Mouse (Mus musculus) CH12.LX (cell line): Measurements from ENCODE around the gene Apba2. TPM values are rescaled to one million over a fixed set of nuclear protein-coding genes. Genes with fewer than 3 reads are reported as not detected.

Experiments
- DNase-seq: peaks from one replicate; pipeline ENCODE4 v3.0.0-alpha.2; 2013; ENCODE audit errors: extremely low read depth
- H3K27ac ChIP-seq: 2 replicates; pipeline ENCODE4 v1.5.1; 2012; ENCODE audit warnings: low read depth, mild to moderate bottlenecking, control low read depth, moderate library complexity; ENCODE audit not compliant: insufficient read depth
- H3K27me3 ChIP-seq: replicated peaks from 2 replicates; pipeline ENCODE3; 2012; ENCODE audit warnings: inconsistent platforms
- H3K36me3 ChIP-seq, 2 experiments: replicated peaks in 1 of 2; 2 replicates each; pipeline versions ENCODE3 to v1.6.1; 2012; ENCODE audit warnings: inconsistent platforms in 1 of 2, low read length in 1 of 2, mild to moderate bottlenecking in 1 of 2, mixed read lengths in 1 of 2, moderate library complexity in 1 of 2; ENCODE audit not compliant: control insufficient read depth in 1 of 2, insufficient read depth in 1 of 2
- H3K4me1 ChIP-seq, 2 experiments: 2 replicates each; pipeline ENCODE4 v1.6.1; 2012; ENCODE audit warnings: inconsistent platforms in 1 of 2, moderate library complexity in 1 of 2; ENCODE audit not compliant: insufficient read depth in 2 of 2, control insufficient read depth in 1 of 2
- H3K4me2 ChIP-seq: 2 replicates; pipeline ENCODE4 v1.6.1; 2012; ENCODE audit warnings: low read depth, mild to moderate bottlenecking, control low read depth; ENCODE audit not compliant: poor library complexity, insufficient read depth, severe bottlenecking
- H3K4me3 ChIP-seq, 3 experiments: fragments of 150-350 bp in 1 of 3; sonication (generic) in 1 of 3; replicated peaks in 1 of 3; 2 replicates each; pipeline versions ENCODE3 to v1.5.1; 2011 to 2012; ENCODE audit warnings: low read depth in 2 of 3, low read length in 2 of 3, mild to moderate bottlenecking in 2 of 3, moderate library complexity in 2 of 3, control low read depth in 1 of 3, improper control_type of control experiment in 1 of 3, inconsistent platforms in 1 of 3, mixed read lengths in 1 of 3; ENCODE audit not compliant: poor library complexity in 1 of 3
- H3K79me2 ChIP-seq: replicated peaks from 2 replicates; pipeline ENCODE4 v1.6.1; 2012; ENCODE audit warnings: mild to moderate bottlenecking, moderate library complexity; ENCODE audit not compliant: control insufficient read depth, poor library complexity, insufficient read depth, severe bottlenecking; ENCODE audit errors: extremely low read depth
- H3K9ac ChIP-seq: 2 replicates; pipeline ENCODE4 v1.6.1; 2012; ENCODE audit warnings: low read depth, mild to moderate bottlenecking, control low read depth, moderate library complexity; ENCODE audit not compliant: insufficient read depth
- H3K9me3 ChIP-seq: replicated peaks from 2 replicates; pipeline ENCODE3; 2012; ENCODE audit warnings: low read length, inconsistent platforms, mixed read lengths
- CHD1 ChIP-seq: IDR thresholded peaks from 2 replicates; pipeline ENCODE4 v1.6.1; 2012; ENCODE audit warnings: low read depth, low read length, improper control_type of control experiment, inconsistent platforms
- CHD2 ChIP-seq: IDR thresholded peaks from 2 replicates; pipeline ENCODE4 v1.6.1; 2011; ENCODE audit warnings: low read length, improper control_type of control experiment
- GABPA ChIP-seq: IDR thresholded peaks from 2 replicates; pipeline ENCODE4 v1.6.1; 2012; ENCODE audit warnings: low read depth, low read length, improper control_type of control experiment, inconsistent platforms; ENCODE audit not compliant: insufficient replicate concordance
- IRF4 ChIP-seq: IDR thresholded peaks from 2 replicates; pipeline ENCODE4 v1.6.1; 2014; ENCODE audit warnings: low read depth, mild to moderate bottlenecking, inconsistent platforms, low read length, improper control_type of control experiment
- JUN ChIP-seq: IDR thresholded peaks from 2 replicates; pipeline ENCODE4 v1.6.1; 2011; ENCODE audit warnings: low read depth, mild to moderate bottlenecking, low read length, improper control_type of control experiment, moderate library complexity; ENCODE audit not compliant: insufficient read depth
- JUND ChIP-seq: conservative IDR thresholded peaks from 2 replicates; pipeline ENCODE4 v1.6.1; 2011; ENCODE audit warnings: low read depth, low read length, improper control_type of control experiment
- KAT2A ChIP-seq: IDR thresholded peaks from 2 replicates; pipeline ENCODE4 v1.6.1; 2012; ENCODE audit warnings: low read length, improper control_type of control experiment, inconsistent platforms; ENCODE audit not compliant: insufficient replicate concordance
- MAFK ChIP-seq: IDR thresholded peaks from 2 replicates; pipeline ENCODE4 v1.6.1; 2011; ENCODE audit warnings: low read length, improper control_type of control experiment; ENCODE audit not compliant: insufficient replicate concordance
- MAX ChIP-seq: IDR thresholded peaks from 2 replicates; pipeline ENCODE4 v1.6.1; 2011; ENCODE audit warnings: low read length, improper control_type of control experiment
- MYC ChIP-seq: IDR thresholded peaks from 2 replicates; pipeline ENCODE4 v1.6.1; 2011; ENCODE audit warnings: low read depth, mild to moderate bottlenecking, improper control_type of control experiment, low read length
- NRF1 ChIP-seq: IDR thresholded peaks from 2 replicates; pipeline ENCODE4 v1.6.1; 2014; ENCODE audit warnings: low read depth, mild to moderate bottlenecking, inconsistent platforms, low read length, improper control_type of control experiment, moderate library complexity
- PAX5 ChIP-seq: IDR thresholded peaks from 2 replicates; pipeline ENCODE4 v1.6.1; 2012; ENCODE audit warnings: low read length, inconsistent platforms, mixed read lengths
- POLR2A ChIP-seq: IDR thresholded peaks from 2 replicates; pipeline ENCODE4 v1.6.1; 2011; ENCODE audit warnings: low read depth, mild to moderate bottlenecking, improper control_type of control experiment, low read length
- POLR2AphosphoS2 ChIP-seq: IDR thresholded peaks from 2 replicates; pipeline ENCODE4 v1.6.1; 2011; ENCODE audit warnings: low read depth, low read length, improper control_type of control experiment
- RAD21 ChIP-seq: IDR thresholded peaks from 2 replicates; pipeline ENCODE4 v1.6.1; 2011; ENCODE audit warnings: low read depth, mild to moderate bottlenecking, low read length, improper control_type of control experiment, moderate library complexity
- RCOR1 ChIP-seq: conservative IDR thresholded peaks from 2 replicates; pipeline ENCODE4 v1.6.1; 2012; ENCODE audit warnings: low read depth, mild to moderate bottlenecking, inconsistent platforms, low read length, improper control_type of control experiment
- TBP ChIP-seq: conservative IDR thresholded peaks from 2 replicates; pipeline ENCODE4 v1.6.1; 2011; ENCODE audit warnings: low read depth, low read length, improper control_type of control experiment
- UBTF ChIP-seq: IDR thresholded peaks from 2 replicates; pipeline ENCODE4 v1.6.1; 2012; ENCODE audit warnings: low read depth, mild to moderate bottlenecking, inconsistent platforms, low read length, improper control_type of control experiment, moderate library complexity
- USF1 ChIP-seq: IDR thresholded peaks from 2 replicates; pipeline ENCODE4 v1.6.1; 2014; ENCODE audit warnings: low read depth, mild to moderate bottlenecking, inconsistent platforms, low read length, improper control_type of control experiment
- USF2 ChIP-seq: conservative IDR thresholded peaks from 2 replicates; pipeline ENCODE4 v1.6.1; 2011; ENCODE audit warnings: low read depth, low read length, improper control_type of control experiment
- ZC3H11A ChIP-seq: IDR thresholded peaks from 2 replicates; pipeline ENCODE4 v1.6.1; 2012; ENCODE audit warnings: low read depth, mild to moderate bottlenecking, inconsistent platforms, low read length, improper control_type of control experiment
- ZKSCAN1 ChIP-seq: IDR thresholded peaks from 2 replicates; pipeline ENCODE4 v1.6.1; 2012; ENCODE audit warnings: low read depth, inconsistent platforms, low read length, improper control_type of control experiment, borderline replicate concordance
- ZNF384 ChIP-seq: IDR thresholded peaks from 2 replicates; pipeline ENCODE4 v1.6.1; 2012; ENCODE audit warnings: low read depth, low read length, improper control_type of control experiment, inconsistent platforms
- dilution Hi-C: fragments of 300-500 bp; cut with MboI; formaldehyde crosslinking; loops from 2 replicates; pipeline ENCODE4 v1.14.3; 2020; ENCODE audit warnings: low sequenced_read_pairs; ENCODE audit not compliant: extremely low pct_unique_long_range_greater_than_20kb, extremely low pct_ligation_motif_present
- in situ Hi-C: fragments of 300-500 bp; cut with MboI; formaldehyde crosslinking; loops from 3 replicates; pipeline ENCODE4 v1.14.3; 2019; ENCODE audit warnings: low sequenced_read_pairs, low pct_ligation_motif_present, low pct_unique_long_range_greater_than_20kb, mixed read lengths
- polyA plus RNA-seq: library from polyadenylated mRNA; unstranded; fragments of >175 nt; gene quantifications from 2 replicates; pipeline ENCODE4 v1.2.1, GENCODE M21; 2012; ENCODE audit warnings: low read depth; ENCODE audit not compliant: insufficient read length
- total RNA-seq, 2 experiments: library from RNA; depleted of rRNA; stranded (reverse); fragments of 300-350 nt in 1 of 2; fragments of >200 nt in 1 of 2; gene quantifications; 2 replicates each; pipeline ENCODE4 v1.2.3; 2012 to 2014

Apba2 gene
- total and polyA plus RNA-seq, 3 experiments = 0.19 TPM; not detected in 2

DNA sequence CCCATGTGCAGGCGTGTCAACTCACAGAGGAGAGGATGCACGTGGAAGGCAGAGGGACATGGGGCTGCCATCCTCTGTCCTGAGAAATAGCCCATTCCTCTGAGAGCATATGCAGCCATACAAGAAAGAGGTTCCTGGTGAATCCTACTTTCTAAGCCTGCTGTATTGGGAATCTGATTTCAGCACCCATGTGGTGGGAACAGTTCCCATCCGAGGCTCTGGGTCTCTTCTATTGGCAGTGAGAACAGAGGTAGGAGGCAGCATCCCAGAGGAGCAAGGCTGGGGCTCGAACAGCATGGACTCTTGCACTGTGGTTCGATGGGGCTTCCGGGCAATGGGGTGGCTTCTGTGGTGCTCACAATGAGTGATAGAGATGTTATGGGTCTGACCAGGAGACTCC is 93.8 kb downstream of the Apba2 start:
- no peaks in the 10 kb centered on the region for H3K79me2 ChIP-seq
- dilution Hi-C loops = no loop called here
- TF ChIP-seq POLR2AphosphoS2 = no peak
- TF ChIP-seq TBP = no peak
- no peak for TF ChIP-seq ZC3H11A
- no peak for TF ChIP-seq USF1
- TF ChIP-seq MAFK = no peak
- TF ChIP-seq MYC = no peak
- no peak for TF ChIP-seq JUND
- H3K9me3 ChIP-seq = peaks cover 4% of the 10 kb centered on the region
- no peak overlapping the region for H3K9ac ChIP-seq
- DNase-seq = no peak
- in situ Hi-C loops = no loop called here
- no peak overlapping the region for H3K27ac ChIP-seq
- no peak overlapping the region for H3K4me3 ChIP-seq
- no peaks in the 10 kb centered on the region for H3K36me3 ChIP-seq
- peaks cover 20% of the 10 kb centered on the region for H3K27me3 ChIP-seq
- no peaks in the 10 kb centered on the region for H3K4me1 ChIP-seq
- H3K4me2 ChIP-seq = no peak overlapping the region

DNA sequence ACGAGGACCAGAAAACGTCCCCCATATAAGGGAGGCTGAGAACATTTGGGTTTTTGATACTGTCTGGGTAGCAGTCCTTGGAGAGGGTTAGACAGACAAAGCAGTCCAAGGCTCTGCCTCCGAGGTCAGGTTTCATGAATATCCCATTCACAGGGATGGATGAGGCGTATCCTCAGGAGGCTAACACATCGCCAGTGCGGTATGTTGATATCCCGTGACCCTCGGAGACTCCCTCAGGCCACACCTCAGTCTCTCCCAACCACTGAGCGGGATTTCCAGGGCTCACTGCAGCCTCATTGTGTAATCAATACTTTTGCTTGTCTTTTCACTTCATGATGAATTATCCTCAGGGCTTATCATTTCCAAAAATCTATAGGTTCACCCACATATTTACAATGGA is 95.1 kb downstream of the Apba2 start:
- no peaks in the 10 kb centered on the region for H3K9me3 ChIP-seq
- H3K27me3 ChIP-seq = peaks cover 18% of the 10 kb centered on the region
- no peak for DNase-seq
- H3K36me3 ChIP-seq = no peaks in the 10 kb centered on the region
- H3K79me2 ChIP-seq = no peaks in the 10 kb centered on the region
- no peak overlapping the region for H3K4me2 ChIP-seq
- dilution Hi-C loops = no loop called here
- in situ Hi-C loops = no loop called here
- TF ChIP-seq USF2 (no peak), RAD21 (no peak), CHD1 (no peak), POLR2A (no peak), JUN (no peak), POLR2AphosphoS2 (no peak), TBP (no peak), RCOR1 (no peak), PAX5 (no peak), ZKSCAN1 (no peak), UBTF (no peak), IRF4 (no peak), KAT2A (no peak), ZC3H11A (no peak), MAX (no peak), GABPA (no peak), ZNF384 (no peak), NRF1 (no peak), CHD2 (no peak)
- no peaks in the 10 kb centered on the region for H3K4me1 ChIP-seq
- no peak overlapping the region for H3K4me3 ChIP-seq
- no peak overlapping the region for H3K27ac ChIP-seq
- H3K9ac ChIP-seq = no peak overlapping the region
